Mouse (Mus musculus): Measurements from ENCODE around the gene Speer1. TPM values are rescaled to one million over a fixed set of nuclear protein-coding genes. Genes with fewer than 3 reads are reported as not detected.
"Not testable (repeated sequence)": the region's sequence is repeated elsewhere in the genome, so short reads cannot be mapped to it uniquely, and the experiment has no call there.

Speer1 gene
- not detected in 2 replicates for polyA plus RNA-seq (2012; rRNA removed)

DNA sequence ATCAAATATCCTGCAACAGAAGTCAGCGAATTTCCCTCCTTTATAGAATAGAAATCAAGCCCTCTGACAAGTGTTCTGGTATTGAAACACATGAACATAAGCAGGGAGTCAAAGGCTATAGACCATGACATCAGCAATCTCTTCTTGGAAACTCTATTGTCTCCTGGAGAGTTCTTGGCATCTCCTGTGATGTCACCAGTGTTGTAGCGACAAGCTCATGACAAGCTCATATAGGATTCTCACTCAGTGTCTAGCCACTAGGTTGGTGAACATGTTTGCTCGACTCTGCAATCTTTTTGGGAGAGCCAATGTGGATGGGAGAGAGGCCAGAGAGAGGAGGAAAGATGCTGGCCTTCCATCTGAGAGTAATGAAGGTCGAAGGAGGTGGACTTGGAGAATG lies at the start of gene Speer1:
TSS of gene Speer1 (plus strand) at position 301 of the 400 bp plus-strand sequence.
- WGBS: 47% methylated on average over 1 of the region's 4 CpGs
- not testable (repeated sequence) for H3K4me1 ChIP-seq (ENCODE audit: control insufficient read depth, insufficient read depth, low read length); DNase-seq; H3K4me3 ChIP-seq (replicated peaks; ENCODE audit: extremely low read depth, low read depth, low read length)

Other genes starting within 250 kb of the Speer1 start
- gene Gm8879, start 213.9 kb upstream of the Speer1 start, polyA plus RNA-seq (2012; rRNA removed): not detected in 2 replicates
- gene Gm5861, start 158.4 kb upstream of the Speer1 start, polyA plus RNA-seq (2012; rRNA removed): not detected in 2 replicates
- gene Gm8890, start 85.5 kb upstream of the Speer1 start, polyA plus RNA-seq (2012; rRNA removed): not detected in 2 replicates
- gene Gm8897, start 74.9 kb downstream of the Speer1 start, polyA plus RNA-seq (2012; rRNA removed): not detected in 2 replicates
- gene Gm8906, start 161.2 kb downstream of the Speer1 start, polyA plus RNA-seq (2012; rRNA removed): not detected in 2 replicates